8 mouse cellular contexts compared by ENCODE assay signal in the genomic region with DNA sequence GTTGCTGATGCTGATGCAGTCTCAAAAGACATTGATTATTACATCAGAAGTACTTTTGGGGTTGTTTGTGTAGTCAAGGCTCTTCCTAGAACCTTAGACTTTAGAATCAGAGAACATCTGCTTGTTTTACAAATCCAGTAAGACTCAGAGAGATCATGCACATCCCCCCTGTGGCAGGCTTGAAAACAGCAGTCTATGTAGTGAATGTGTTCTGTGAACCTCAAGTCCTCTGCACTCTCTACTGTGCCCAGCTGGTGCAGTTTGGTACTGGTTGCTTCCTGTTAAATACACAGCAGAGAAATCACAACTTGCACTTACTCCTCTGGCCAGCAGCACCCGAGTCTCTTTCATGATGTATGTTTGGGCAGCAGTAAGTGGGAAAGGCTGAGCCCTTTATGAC. TPM values are rescaled to one million over a fixed set of nuclear protein-coding genes. Genes with fewer than 3 reads are reported as not detected.
DNase-seq lines count a peak whose midpoint lies in the region; TF ChIP-seq lines count a peak whose summit lies in the region.

No protein-coding gene starts in this region.

- WGBS in liver, adult 2 months: 41% methylated on average over 1 of the region's 1 CpGs

- TF ChIP-seq POLR2A in liver, adult 2 months (IDR thresholded peaks at IDR 0.05; ENCODE audit: extremely low read depth, insufficient read depth, low read length): no peak

- H3K27ac ChIP-seq in liver, adult 2 months (replicated peaks; ENCODE audit: insufficient read depth, low read depth, low read length): no peak overlapping the region

- H3K79me2 ChIP-seq in liver, adult 2 months (ENCODE audit: control insufficient read depth, insufficient read depth, low read length): no peaks in the 10 kb centered on the region

- no peaks in the 10 kb centered on the region for H3K4me1 ChIP-seq in liver, adult 2 months (ENCODE audit: control insufficient read depth, insufficient read depth, low read length)

- peak; percentile 34 for TF ChIP-seq CTCF in liver, adult 2 months (IDR thresholded peaks at IDR 0.05; ENCODE audit: low read depth, low read length)

- no peak overlapping the region for H3K9ac ChIP-seq in liver, adult 2 months (ENCODE audit: low read depth, low read length)

- no peaks in the 10 kb centered on the region for H3K36me3 ChIP-seq in liver, adult 2 months (ENCODE audit: control insufficient read depth, insufficient read depth, low read length)

- intact Hi-C loops in gastrocnemius, postnatal 36 days (cut with DNase I): no loop called here

- peak; percentile 26 for DNase-seq in gastrocnemius, postnatal 10 days
- DNase-seq in gastrocnemius, postnatal 36 days: no peak
- DNase-seq in ES-CJ7 (ENCODE audit: low read depth, low spot score): peak; percentile 93
- peak; percentile 67 for DNase-seq in embryo, embryonic 11 days
- peak; percentile 45 for DNase-seq in kidney, adult 18-20 months
- DNase-seq in liver, adult 2 months (ENCODE audit: extremely low read depth, low read depth, low spot score): no peak
- peak; percentile 37 for DNase-seq in ovary, postnatal 36 days (ENCODE audit: low spot score)
- peak; percentile 87 for DNase-seq in thymus, postnatal 4 days

- no peak overlapping the region for H3K4me3 ChIP-seq in liver, adult 2 months (ENCODE audit: insufficient read depth, low read depth, low read length)

- no peaks in the 10 kb centered on the region for H3K27me3 ChIP-seq in liver, adult 2 months (ENCODE audit: control insufficient read depth, insufficient read depth, low read length)

RNA-seq across cellular contexts. Expression of a gene that starts 11.6 kb away (rescaled TPM):
- 1 to 10 TPM; 4.9 to 8.4 TPM for total RNA-seq in gastrocnemius, postnatal 10 days (2021)
- 1 to 10 TPM; 1.6 to 4.3 TPM for total RNA-seq in gastrocnemius, postnatal 36 days (2021)
- 11.7 and 17.7 TPM in 2 replicates for total RNA-seq in liver, adult 2 months (2014; rRNA removed)
- polyA plus RNA-seq in liver, adult 2 months (2012; rRNA removed): 29.3 and 35.6 TPM in 2 replicates

Comparison
In these comparisons a context has a peak if more than half of its experiments do, and no peak if none do; other contexts are left out.
1. DNase-seq: peak in gastrocnemius, postnatal 10 days (single experiment), ES-CJ7 (single experiment), embryo, embryonic 11 days (single experiment), kidney, adult 18-20 months (single experiment), ovary, postnatal 36 days (single experiment) and thymus, postnatal 4 days (single experiment); none in gastrocnemius, postnatal 36 days (0 of 2) and liver, adult 2 months (single experiment).